Mouse (Mus musculus): ENCODE results near the gene Cadm1. TPM values are rescaled to one million over a fixed set of nuclear protein-coding genes. Genes with fewer than 3 reads are reported as not detected.

Gene Cadm1
- polyA plus RNA-seq (2012; rRNA removed): 5.9 and 7.9 TPM in 2 replicates

- 2% methylated on average over 72 of the region's 72 CpGs for WGBS
- TF ChIP-seq CTCF (IDR thresholded peaks at IDR 0.05; ENCODE audit: borderline replicate concordance, control insufficient read depth, extremely low read depth, insufficient read depth, low read length, poor library complexity): no peak
- TF ChIP-seq POLR2A (IDR thresholded peaks at IDR 0.05; ENCODE audit: control insufficient read depth, extremely low read depth, insufficient read depth, low read length, poor library complexity): no peak
- H3K27ac ChIP-seq (ENCODE audit: control insufficient read depth, insufficient read depth, low read length): no peak within 1 kb of the TSS
- no peaks in the 10 kb centered on the region for H3K36me3 ChIP-seq (ENCODE audit: control insufficient read depth, insufficient read depth, low read length)
- peaks cover 23% of the 10 kb centered on the region for H3K27me3 ChIP-seq (ENCODE audit: control insufficient read depth, insufficient read depth, low read length)
- H3K4me1 ChIP-seq (replicated peaks; ENCODE audit: control insufficient read depth, insufficient read depth, low read length): peaks cover 17% of the 10 kb centered on the region
- peak; percentile 77 for DNase-seq
- peak within 1 kb of the TSS; percentile 35 for H3K4me3 ChIP-seq (ENCODE audit: control insufficient read depth, insufficient read depth, low read length)
Observed at GRCm38 (mm10) chr9:47529602-47530450, at the start of gene Cadm1. Gene Cadm1 (plus strand): TSS chr9:47530173.

GRCm38 (mm10) chr9:47484506-47484905 lies 45.5 kb upstream of the Cadm1 start:
- DNase-seq: no peak
- TF ChIP-seq CTCF (IDR thresholded peaks at IDR 0.05; ENCODE audit: borderline replicate concordance, control insufficient read depth, extremely low read depth, insufficient read depth, low read length, poor library complexity): no peak
- TF ChIP-seq POLR2A (IDR thresholded peaks at IDR 0.05; ENCODE audit: control insufficient read depth, extremely low read depth, insufficient read depth, low read length, poor library complexity): no peak
- no peaks in the 10 kb centered on the region for H3K36me3 ChIP-seq (ENCODE audit: control insufficient read depth, insufficient read depth, low read length)
- 90% methylated on average over 5 of the region's 5 CpGs for WGBS
- H3K4me3 ChIP-seq (ENCODE audit: control insufficient read depth, insufficient read depth, low read length): no peak overlapping the region
- H3K27me3 ChIP-seq (ENCODE audit: control insufficient read depth, insufficient read depth, low read length): no peaks in the 10 kb centered on the region
- no peak overlapping the region for H3K27ac ChIP-seq (ENCODE audit: control insufficient read depth, insufficient read depth, low read length)
- H3K4me1 ChIP-seq (replicated peaks; ENCODE audit: control insufficient read depth, insufficient read depth, low read length): no peaks in the 10 kb centered on the region

- no peaks in the 10 kb centered on the region for H3K27me3 ChIP-seq (ENCODE audit: control insufficient read depth, insufficient read depth, low read length)
- H3K36me3 ChIP-seq (ENCODE audit: control insufficient read depth, insufficient read depth, low read length): no peaks in the 10 kb centered on the region
- H3K4me3 ChIP-seq (ENCODE audit: control insufficient read depth, insufficient read depth, low read length): no peak overlapping the region
- 90% methylated on average over 4 of the region's 4 CpGs for WGBS
- no peaks in the 10 kb centered on the region for H3K4me1 ChIP-seq (replicated peaks; ENCODE audit: control insufficient read depth, insufficient read depth, low read length)
- TF ChIP-seq POLR2A (IDR thresholded peaks at IDR 0.05; ENCODE audit: control insufficient read depth, extremely low read depth, insufficient read depth, low read length, poor library complexity) (no peak), CTCF (IDR thresholded peaks at IDR 0.05; ENCODE audit: borderline replicate concordance, control insufficient read depth, extremely low read depth, insufficient read depth, low read length, poor library complexity) (no peak)
- H3K27ac ChIP-seq (ENCODE audit: control insufficient read depth, insufficient read depth, low read length): no peak overlapping the region
- no peak for DNase-seq
Observed at GRCm38 (mm10) chr9:47485186-47485585, 44.8 kb upstream of the Cadm1 start.

- no peaks in the 10 kb centered on the region for H3K36me3 ChIP-seq (ENCODE audit: control insufficient read depth, insufficient read depth, low read length)
- no peak overlapping the region for H3K27ac ChIP-seq (ENCODE audit: control insufficient read depth, insufficient read depth, low read length)
- no peak for DNase-seq
- H3K4me3 ChIP-seq (ENCODE audit: control insufficient read depth, insufficient read depth, low read length): no peak overlapping the region
- H3K27me3 ChIP-seq (ENCODE audit: control insufficient read depth, insufficient read depth, low read length): no peaks in the 10 kb centered on the region
- TF ChIP-seq CTCF (IDR thresholded peaks at IDR 0.05; ENCODE audit: borderline replicate concordance, control insufficient read depth, extremely low read depth, insufficient read depth, low read length, poor library complexity): no peak
- no peak for TF ChIP-seq POLR2A (IDR thresholded peaks at IDR 0.05; ENCODE audit: control insufficient read depth, extremely low read depth, insufficient read depth, low read length, poor library complexity)
- WGBS: 38% methylated on average over 3 of the region's 3 CpGs
- no peaks in the 10 kb centered on the region for H3K4me1 ChIP-seq (replicated peaks; ENCODE audit: control insufficient read depth, insufficient read depth, low read length)
Observed at GRCm38 (mm10) chr9:47499761-47500160, 30.2 kb upstream of the Cadm1 start.

- H3K27ac ChIP-seq (ENCODE audit: control insufficient read depth, insufficient read depth, low read length): no peak overlapping the region
- DNase-seq: no peak
- H3K27me3 ChIP-seq (ENCODE audit: control insufficient read depth, insufficient read depth, low read length): no peaks in the 10 kb centered on the region
- H3K4me3 ChIP-seq (ENCODE audit: control insufficient read depth, insufficient read depth, low read length): no peak overlapping the region
- H3K36me3 ChIP-seq (ENCODE audit: control insufficient read depth, insufficient read depth, low read length): no peaks in the 10 kb centered on the region
- no peaks in the 10 kb centered on the region for H3K4me1 ChIP-seq (replicated peaks; ENCODE audit: control insufficient read depth, insufficient read depth, low read length)
- TF ChIP-seq POLR2A (IDR thresholded peaks at IDR 0.05; ENCODE audit: control insufficient read depth, extremely low read depth, insufficient read depth, low read length, poor library complexity): no peak
- no peak for TF ChIP-seq CTCF (IDR thresholded peaks at IDR 0.05; ENCODE audit: borderline replicate concordance, control insufficient read depth, extremely low read depth, insufficient read depth, low read length, poor library complexity)
- WGBS: 77% methylated on average over 13 of the region's 13 CpGs
Observed at GRCm38 (mm10) chr9:47505956-47506355, 24.0 kb upstream of the Cadm1 start.

GRCm38 (mm10) chr9:47506876-47507275 lies 23.1 kb upstream of the Cadm1 start:
- 96% methylated on average over 17 of the region's 17 CpGs for WGBS

More at GRCm38 (mm10) chr9:47506876-47507275, 23.1 kb upstream of the Cadm1 start:
- no peak overlapping the region for H3K27ac ChIP-seq (ENCODE audit: control insufficient read depth, insufficient read depth, low read length)
- H3K36me3 ChIP-seq (ENCODE audit: control insufficient read depth, insufficient read depth, low read length): no peaks in the 10 kb centered on the region
- no peaks in the 10 kb centered on the region for H3K4me1 ChIP-seq (replicated peaks; ENCODE audit: control insufficient read depth, insufficient read depth, low read length)
- TF ChIP-seq CTCF (IDR thresholded peaks at IDR 0.05; ENCODE audit: borderline replicate concordance, control insufficient read depth, extremely low read depth, insufficient read depth, low read length, poor library complexity): no peak
- no peak for TF ChIP-seq POLR2A (IDR thresholded peaks at IDR 0.05; ENCODE audit: control insufficient read depth, extremely low read depth, insufficient read depth, low read length, poor library complexity)
- no peak for DNase-seq
- no peak overlapping the region for H3K4me3 ChIP-seq (ENCODE audit: control insufficient read depth, insufficient read depth, low read length)
- no peaks in the 10 kb centered on the region for H3K27me3 ChIP-seq (ENCODE audit: control insufficient read depth, insufficient read depth, low read length)

Measured in thymus, adult 2 months (tissue).